ENCODE assay signal across 9 mouse cellular contexts in the genomic region with DNA sequence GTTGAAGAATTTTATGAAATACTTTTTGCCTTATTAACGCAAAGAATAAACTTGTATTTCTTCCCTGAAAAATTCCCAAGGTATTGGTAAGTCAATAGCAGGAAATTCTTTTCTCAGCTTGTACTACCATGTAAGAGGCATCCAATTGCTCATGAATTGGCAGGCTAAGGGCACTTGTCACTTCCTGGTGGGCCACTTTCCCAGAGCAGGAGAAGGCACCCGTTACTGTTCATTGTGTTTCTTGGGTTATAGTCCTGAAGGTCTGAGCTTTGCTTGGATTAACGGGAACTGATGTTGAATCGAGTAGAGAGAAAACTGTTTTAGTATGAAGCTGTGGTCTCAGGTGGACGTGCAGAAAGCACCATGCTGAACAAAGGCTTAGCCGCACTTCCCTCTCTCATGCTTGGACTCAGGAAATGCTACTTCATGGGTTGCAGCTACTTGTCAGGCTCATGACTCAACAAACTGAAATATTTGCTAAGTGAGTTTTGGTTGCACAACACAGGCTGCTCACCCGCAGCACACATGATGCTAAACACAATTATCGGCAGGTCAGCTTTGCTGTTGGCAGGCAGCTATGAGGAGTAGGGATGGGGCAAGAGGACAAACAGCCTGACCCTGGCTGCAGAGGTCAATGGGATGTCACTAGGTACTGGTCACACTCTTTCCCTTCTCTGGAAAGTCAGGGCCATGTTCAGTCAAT. TPM values are rescaled to one million over a fixed set of nuclear protein-coding genes. Genes with fewer than 3 reads are reported as not detected.
A peak's percentile ranks its signal among the peaks of the same experiment; 100 is the strongest.
DNase-seq lines count a peak whose midpoint lies in the region; ATAC-seq and TF ChIP-seq lines count a peak whose summit lies in the region.
"Had no signal": no experiment of that assay in that cellular context is flagged by ENCODE, and none has a peak within 500 bp of the region (broad histone marks: within the 10 kb centered on the region; RNA-seq: fewer than 3 reads in every experiment).

No protein-coding gene starts in this region.

- no peak overlapping the region for H3K4me3 ChIP-seq in C2C12 (ENCODE audit: insufficient read depth, poor library complexity, severe bottlenecking)
- H3K4me3 ChIP-seq in liver, embryonic 11.5 days (ENCODE audit: low read depth, low read length) = no peak overlapping the region
- H3K4me3 ChIP-seq in macrophage (ENCODE audit: inconsistent target) = no peak overlapping the region
- no peak overlapping the region for H3K4me3 ChIP-seq in midbrain, embryonic 15.5 days

- ATAC-seq in liver, embryonic 11.5 days (replicated peaks; ENCODE audit: low FRiP score) = peak; percentile 47; the same call in 1 of the 2 replicates
- no peak for ATAC-seq in midbrain, embryonic 15.5 days (replicated peaks)

- intact Hi-C loops in left cerebral cortex, postnatal 36 days (cut with DNase I) = no loop called here

- H3K9ac ChIP-seq in liver, embryonic 11.5 days (ENCODE audit: low read depth, low read length) = no peak overlapping the region
- H3K9ac ChIP-seq in midbrain, embryonic 15.5 days = no peak overlapping the region

- no peak for TF ChIP-seq CTCF in C2C12 (IDR thresholded peaks at IDR 0.05; ENCODE audit: control insufficient read depth, insufficient read depth, insufficient read length)

- no peak overlapping the region for H3K4me2 ChIP-seq in liver, embryonic 11.5 days
- H3K4me2 ChIP-seq in midbrain, embryonic 15.5 days = no peak overlapping the region

- no peaks in the 10 kb centered on the region for H3K79me2 ChIP-seq in C2C12 (ENCODE audit: control insufficient read depth, insufficient read depth)
- no peaks in the 10 kb centered on the region for H3K79me2 ChIP-seq in macrophage (ENCODE audit: inconsistent target)

- DNase-seq in adrenal gland, postnatal 14 days = peak; percentile 26
- DNase-seq in liver, embryonic 11.5 days (ENCODE audit: low spot score) = no peak
- no peak for DNase-seq in layer of hippocampus, postnatal 36 days
- no peak for DNase-seq in left cerebral cortex, postnatal 36 days (ENCODE audit: low spot score in 2 of 2)
- DNase-seq: cerebellum, adult 11 months had no signal

- no peaks in the 10 kb centered on the region for H3K79me3 ChIP-seq in C2C12 (ENCODE audit: low read depth)

- H3K9me3 ChIP-seq in liver, embryonic 11.5 days (ENCODE audit: control insufficient read depth, low read length) = no peaks in the 10 kb centered on the region
- no peaks in the 10 kb centered on the region for H3K9me3 ChIP-seq in midbrain, embryonic 15.5 days

- no peak overlapping the region for H3ac ChIP-seq in C2C12 (ENCODE audit: control insufficient read depth, insufficient read length, low read depth)

- no peaks in the 10 kb centered on the region for H3K27me3 ChIP-seq in C2C12 (ENCODE audit: control insufficient read depth, insufficient read depth, insufficient read length)
- H3K27me3 ChIP-seq in liver, embryonic 11.5 days (replicated peaks; ENCODE audit: control insufficient read depth, insufficient read depth, low read length) = no peaks in the 10 kb centered on the region
- H3K27me3 ChIP-seq in midbrain, embryonic 15.5 days (replicated peaks) = no peaks in the 10 kb centered on the region

- no peaks in the 10 kb centered on the region; the same call in 1 of the 2 replicates for H3K4me1 ChIP-seq in liver, embryonic 11.5 days (replicated peaks; ENCODE audit: control insufficient read depth, insufficient read depth, low read length)
- no peaks in the 10 kb centered on the region for H3K4me1 ChIP-seq in midbrain, embryonic 15.5 days

- WGBS in liver, embryonic 11.5 days = 68% methylated on average over 8 of the region's 8 CpGs
- WGBS in macrophage (ENCODE audit: missing documents) = 13% methylated on average over 8 of the region's 8 CpGs
- 91% methylated on average over 8 of the region's 8 CpGs for WGBS in midbrain, embryonic 15.5 days

- H3K27ac ChIP-seq in liver, embryonic 11.5 days (ENCODE audit: low read depth, low read length) = no peak overlapping the region
- H3K27ac ChIP-seq in macrophage = peak overlapping the region; percentile 66
- no peak overlapping the region for H3K27ac ChIP-seq in midbrain, embryonic 15.5 days

- H3K36me3 ChIP-seq in C2C12 (ENCODE audit: control insufficient read depth, insufficient read depth) = no peaks in the 10 kb centered on the region
- H3K36me3 ChIP-seq in liver, embryonic 11.5 days (ENCODE audit: control insufficient read depth, insufficient read depth, low read length) = no peaks in the 10 kb centered on the region
- no peaks in the 10 kb centered on the region for H3K36me3 ChIP-seq in macrophage (ENCODE audit: inconsistent target)
- no peaks in the 10 kb centered on the region for H3K36me3 ChIP-seq in midbrain, embryonic 15.5 days (replicated peaks)

TF ChIP-seq in C2C12, 6 proteins besides CTCF, POLR2A, EP300 and RAD21:
- TF ChIP-seq MAX (IDR thresholded peaks at IDR 0.05) (no peak), MYOG (IDR thresholded peaks at IDR 0.05; ENCODE audit: control insufficient read depth, extremely low read depth, insufficient read length) (no peak), CEBPB (IDR thresholded peaks at IDR 0.05; ENCODE audit: low read depth) (peak; percentile 97), MYOD1 (IDR thresholded peaks at IDR 0.05; ENCODE audit: control insufficient read depth, insufficient read length, low read depth) (no peak), FOSL1 (IDR thresholded peaks at IDR 0.05; ENCODE audit: insufficient read depth, low read length, poor library complexity, severe bottlenecking) (peak; percentile 6), USF1 (IDR thresholded peaks at IDR 0.05; ENCODE audit: low read depth) (no peak)

RNA-seq across cellular contexts. Expression of gene Rassf6, which starts 49.1 kb away (rescaled TPM):
- polyA plus RNA-seq in C2C12 (2012; fragmentation: generic; extraction: Trizol) (0.12 TPM), macrophage (2018) (not detected in 3 replicates)
- 3.1 and 3.5 TPM in 2 replicates for total RNA-seq in adrenal gland, postnatal 14 days (2021)
- 6.2 and 6.3 TPM in 2 replicates for polyA plus RNA-seq in liver, embryonic 11.5 days (2014; fragmentation: Nextera tagmentation; extraction: Ambion mirVana)
- total RNA-seq in macrophage (2018; cell fraction: chromatin; rRNA removed) = not detected
- total RNA-seq in macrophage (2018; cell fraction: cytosol; rRNA removed) = under 1 TPM in 1 of 26 experiments, not detected in 25; 0.05 TPM
- total RNA-seq in macrophage (2018; cell fraction: nucleus; rRNA removed) = not detected
- under 1 TPM; 0.45 to 0.48 TPM for total RNA-seq in layer of hippocampus, postnatal 36 days (2021)
- 1 to 10 TPM in 1 of 2 experiments, under 1 TPM in 1; 0.97 to 1.4 TPM for total RNA-seq in left cerebral cortex, postnatal 36 days (2021)
- polyA plus RNA-seq in midbrain, embryonic 15.5 days (2015; fragmentation: Nextera tagmentation; extraction: Ambion mirVana) = 1.4 and 1.8 TPM in 2 replicates
- total RNA-seq: heart, postnatal 14 days had no signal
